Mouse (Mus musculus) ES-CJ7 (cell line): ENCODE measurements at regions not wholly inside any gene's neighbourhood (a gene's known extent, or its start where the extent isn't known, plus 50 kb on each side); places are given as distances from the start of the nearest gene placed in this dataset.

ENCODE experiments used
- DNase-seq: peaks from one replicate; pipeline ENCODE4 v3.0.0; 2011; ENCODE audit warnings: low read depth, low spot score

DNA sequence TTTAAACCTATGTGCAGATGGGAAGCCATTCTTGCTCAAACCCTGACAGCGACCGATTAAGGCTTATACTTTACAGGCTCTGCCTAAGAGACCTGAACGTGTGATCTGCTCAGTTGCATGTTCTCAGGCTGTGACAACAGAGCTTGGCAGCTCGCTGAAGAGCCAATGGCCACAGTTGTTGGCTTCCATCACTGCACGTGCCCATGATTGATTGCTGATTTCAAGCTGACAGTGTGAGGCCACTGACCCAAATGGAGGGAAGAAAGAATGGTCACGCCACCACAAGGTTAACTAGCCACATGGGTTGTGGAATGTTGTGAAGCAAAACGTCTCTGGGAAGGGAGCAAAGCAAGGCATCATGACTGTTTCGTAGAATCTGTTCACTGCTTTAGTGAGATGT is 303.8 kb downstream of the Gadd45g start:
- DNase-seq, result no peak

DNA sequence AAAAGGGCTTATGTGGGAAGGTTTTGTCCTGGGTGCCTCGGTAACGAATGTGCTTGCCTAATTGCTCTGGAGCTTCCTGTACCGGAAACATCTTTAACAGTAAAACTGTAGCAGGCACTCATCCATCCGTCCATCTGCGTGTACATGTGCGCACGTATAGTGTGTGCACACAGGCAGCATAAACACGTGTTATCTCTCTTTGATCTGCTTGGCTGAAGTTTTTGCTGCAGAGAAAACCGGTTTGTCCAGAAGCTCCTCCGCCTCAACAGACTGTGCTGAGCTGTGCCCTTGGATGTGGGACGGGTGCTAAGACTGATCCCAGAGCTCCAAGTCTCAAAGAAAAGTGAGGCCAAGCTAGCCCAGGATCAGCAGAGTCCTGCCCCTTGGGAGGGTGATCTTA is 305.3 kb downstream of the Gadd45g start:
- DNase-seq, result no peak

DNA sequence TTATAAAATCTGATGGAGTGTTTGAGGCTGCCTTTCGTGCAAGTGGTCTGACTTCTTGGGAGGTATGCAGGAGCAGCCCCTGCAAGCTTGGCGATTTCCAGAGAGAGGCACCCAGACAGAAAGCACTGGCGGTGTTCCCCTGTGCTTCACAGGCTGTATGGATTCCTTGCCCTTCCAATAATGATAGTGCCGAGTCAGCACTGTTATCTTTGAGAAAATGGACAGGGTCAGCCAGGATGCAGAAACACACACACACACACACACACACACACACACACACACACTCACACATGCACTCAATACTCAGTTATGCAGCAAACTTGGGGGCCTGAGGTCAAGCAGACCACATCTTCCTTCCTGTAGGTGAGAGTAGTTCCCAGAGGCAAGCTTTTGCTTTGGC is 305.7 kb downstream of the Gadd45g start:
- DNase-seq, result no peak

DNA sequence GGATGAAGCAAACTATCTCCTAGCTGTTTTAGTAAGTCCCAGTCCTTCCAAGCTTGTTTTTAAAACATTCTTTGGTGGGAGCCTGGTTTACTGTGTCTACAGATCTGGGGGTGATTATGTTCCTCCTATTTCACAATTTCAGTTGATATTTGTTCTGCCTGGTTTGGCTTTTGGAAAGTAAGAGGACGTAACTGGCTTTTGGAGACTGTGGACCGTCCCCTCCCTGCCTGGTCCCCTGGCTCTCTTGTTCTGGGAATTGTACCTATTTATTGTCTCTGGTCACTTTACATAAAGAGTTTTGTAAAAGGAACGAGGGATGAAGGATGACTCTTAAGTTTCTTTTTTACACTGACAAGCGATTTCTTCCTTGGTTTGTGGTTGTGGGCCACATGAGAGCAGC is 306.6 kb downstream of the Gadd45g start:
- no peak for DNase-seq

DNA sequence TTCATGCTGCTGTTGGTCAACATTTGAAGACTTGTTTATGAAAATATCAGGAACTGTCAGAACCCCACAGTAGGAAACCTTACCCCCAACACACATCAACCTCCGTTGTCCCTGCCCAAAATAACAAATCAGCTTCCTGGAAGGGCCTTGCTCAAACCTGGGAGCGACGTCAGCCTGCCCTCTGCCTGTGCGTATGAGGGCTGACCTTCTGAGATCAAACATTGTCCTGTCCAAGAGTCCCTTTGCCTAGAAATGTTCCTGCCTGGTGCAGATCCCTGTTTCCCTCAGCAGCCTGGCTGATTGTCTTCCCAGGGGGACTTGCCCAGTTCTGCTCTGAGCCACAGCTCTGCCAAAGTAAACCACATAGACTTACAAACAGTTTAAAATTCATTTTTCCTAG is 307.1 kb downstream of the Gadd45g start:
- DNase-seq, result no peak

DNA sequence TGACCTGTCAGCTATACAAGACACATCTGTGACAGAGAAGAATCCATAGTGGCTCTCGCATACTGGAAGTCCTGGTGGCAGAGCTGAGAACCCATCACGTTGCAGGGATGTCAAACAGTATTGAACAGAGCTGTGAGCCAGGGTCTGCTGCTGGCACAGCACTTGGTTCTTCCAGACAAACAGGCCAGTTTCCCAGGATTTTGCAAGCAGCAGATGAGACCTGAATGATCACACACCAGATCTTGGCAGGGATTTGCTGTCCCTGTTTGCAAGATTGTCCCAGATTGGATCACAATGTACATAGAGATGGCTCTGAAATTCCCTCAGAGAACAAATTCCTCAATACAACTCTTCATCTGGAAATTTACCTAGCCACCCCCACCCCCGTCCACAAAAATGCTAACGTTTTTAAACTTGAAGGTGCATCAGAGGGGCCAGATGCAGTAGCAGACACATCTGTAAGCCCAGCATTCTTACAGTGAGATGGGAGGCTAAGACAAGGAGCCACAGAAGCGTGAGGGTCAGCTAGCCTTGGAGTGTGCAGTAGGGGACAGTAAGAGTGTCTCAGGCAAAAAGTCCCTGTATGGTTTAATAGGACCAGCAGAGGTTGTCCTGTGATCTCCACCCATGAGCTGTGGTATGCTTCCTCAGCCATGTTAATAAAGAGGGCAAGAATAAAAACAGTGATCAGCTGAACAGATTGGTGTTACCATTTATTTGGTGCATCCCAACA is 307.8 kb downstream of the Gadd45g start:
- DNase-seq, result no peak

DNA sequence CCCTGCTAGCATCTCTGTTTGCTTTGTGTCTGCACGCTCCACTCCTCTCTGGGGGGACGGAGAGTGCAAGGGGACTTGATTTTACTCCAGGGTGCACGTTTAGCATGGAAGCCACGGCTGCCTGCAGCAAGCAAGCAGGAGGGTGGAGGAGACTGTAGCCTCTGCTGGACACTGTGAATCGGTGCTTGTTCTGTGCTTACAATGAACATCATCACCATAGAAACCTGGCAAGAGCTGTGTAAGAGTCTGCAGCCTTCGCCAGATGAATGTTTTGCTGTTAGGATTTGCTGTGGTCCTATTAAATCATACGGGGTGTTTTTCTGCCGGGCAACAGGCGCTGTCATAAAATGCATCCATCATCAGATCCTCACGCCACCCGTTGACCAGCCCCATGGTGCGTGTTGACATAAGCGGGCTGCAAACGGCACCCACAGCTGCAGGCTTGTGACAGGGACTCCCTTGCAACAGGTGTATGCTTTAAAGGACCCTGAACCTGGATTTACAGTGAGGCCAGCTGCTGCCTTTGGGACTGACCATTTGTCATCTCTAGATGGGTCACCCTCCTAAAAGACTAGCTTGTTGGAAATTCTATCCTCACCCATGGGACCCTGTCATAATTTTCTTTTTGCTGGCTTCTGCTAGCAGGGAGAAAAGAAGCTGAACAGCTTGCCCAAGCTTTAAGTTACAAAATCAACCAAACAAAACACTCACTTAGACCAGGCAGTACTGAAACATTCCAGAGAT is 308.5 kb downstream of the Gadd45g start:
- no peak for DNase-seq

DNA sequence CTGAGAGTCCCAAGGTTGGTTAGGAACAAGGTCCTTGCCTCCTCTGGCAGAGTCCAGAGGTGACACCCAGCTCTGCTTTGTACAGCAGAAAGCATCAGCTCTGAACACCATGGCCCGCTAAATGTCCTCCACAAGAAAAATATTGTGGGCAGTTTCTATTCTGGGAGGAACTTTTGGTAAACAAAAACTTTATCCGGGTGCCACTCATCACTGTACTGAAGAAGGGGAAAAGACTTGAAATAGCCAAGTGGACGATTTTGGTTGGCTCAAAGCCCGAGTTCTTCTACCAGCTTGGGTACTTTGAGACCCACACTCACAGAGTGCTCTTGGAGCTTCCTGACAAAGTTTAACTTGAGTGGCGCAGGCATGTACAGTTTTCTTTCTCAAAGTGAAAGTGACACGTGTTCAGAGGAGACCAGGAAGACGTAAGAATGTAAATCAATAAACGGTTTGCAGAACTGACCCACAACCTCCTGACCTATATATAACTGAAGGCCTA is 309.2 kb downstream of the Gadd45g start:
- DNase-seq, result no peak

DNA sequence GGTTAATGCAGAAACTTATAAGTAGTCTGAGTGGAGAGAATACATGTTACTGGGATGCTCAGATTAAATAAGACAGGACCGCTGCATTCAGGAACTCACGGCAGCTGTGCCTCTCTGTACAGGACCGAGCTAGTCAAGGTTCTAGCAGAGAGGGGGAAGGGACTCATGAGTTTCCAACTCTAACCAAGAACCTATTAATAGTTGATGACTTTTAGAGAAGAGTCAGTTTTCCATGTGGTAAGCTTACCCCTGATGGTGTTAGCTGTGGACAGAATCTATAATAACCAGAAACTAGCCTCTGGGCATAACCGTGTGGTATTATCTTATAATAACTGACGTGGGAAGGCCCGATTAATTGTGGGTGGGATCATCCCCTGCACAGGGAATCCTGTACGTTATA is 316.2 kb downstream of the Gadd45g start:
- DNase-seq, result no peak

DNA sequence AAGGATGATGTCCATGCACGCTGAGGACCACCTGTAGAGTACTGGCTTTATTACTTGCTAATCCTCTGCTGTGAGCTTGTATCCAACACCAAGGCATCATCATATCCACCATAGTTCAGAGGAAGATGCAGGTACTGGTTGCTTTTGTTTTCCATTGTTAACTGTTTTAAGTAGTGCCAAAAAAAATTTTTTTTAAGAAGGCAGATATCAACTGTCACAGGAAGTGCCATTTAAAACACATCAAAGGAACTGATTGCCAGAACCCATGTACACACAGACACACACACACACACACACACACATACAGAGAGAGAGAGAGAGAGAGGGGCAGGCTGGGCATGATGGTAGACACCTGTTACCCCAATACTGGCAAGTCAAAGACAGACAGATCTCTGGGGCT is 319.1 kb downstream of the Gadd45g start:
- no peak for DNase-seq

DNA sequence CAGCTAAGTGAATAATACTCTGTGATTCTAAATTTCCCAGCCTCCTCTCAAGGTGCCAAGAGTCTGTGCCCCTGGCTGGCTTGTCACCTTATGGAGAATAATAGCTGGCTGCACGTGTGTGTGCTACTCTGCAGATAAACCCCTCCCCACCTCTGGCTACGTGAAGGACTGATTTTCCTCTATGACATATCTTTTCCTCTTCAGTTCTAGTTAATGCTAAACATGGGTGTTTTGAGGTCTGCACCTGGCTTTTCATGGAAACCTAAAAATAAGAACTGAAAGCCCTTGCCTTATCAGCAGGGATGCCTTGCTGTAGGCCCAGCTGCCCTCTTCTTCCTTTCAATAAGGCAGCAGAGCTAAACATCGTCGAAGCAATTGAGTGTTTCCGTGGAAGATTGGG is 321.5 kb downstream of the Gadd45g start:
- no peak for DNase-seq

DNA sequence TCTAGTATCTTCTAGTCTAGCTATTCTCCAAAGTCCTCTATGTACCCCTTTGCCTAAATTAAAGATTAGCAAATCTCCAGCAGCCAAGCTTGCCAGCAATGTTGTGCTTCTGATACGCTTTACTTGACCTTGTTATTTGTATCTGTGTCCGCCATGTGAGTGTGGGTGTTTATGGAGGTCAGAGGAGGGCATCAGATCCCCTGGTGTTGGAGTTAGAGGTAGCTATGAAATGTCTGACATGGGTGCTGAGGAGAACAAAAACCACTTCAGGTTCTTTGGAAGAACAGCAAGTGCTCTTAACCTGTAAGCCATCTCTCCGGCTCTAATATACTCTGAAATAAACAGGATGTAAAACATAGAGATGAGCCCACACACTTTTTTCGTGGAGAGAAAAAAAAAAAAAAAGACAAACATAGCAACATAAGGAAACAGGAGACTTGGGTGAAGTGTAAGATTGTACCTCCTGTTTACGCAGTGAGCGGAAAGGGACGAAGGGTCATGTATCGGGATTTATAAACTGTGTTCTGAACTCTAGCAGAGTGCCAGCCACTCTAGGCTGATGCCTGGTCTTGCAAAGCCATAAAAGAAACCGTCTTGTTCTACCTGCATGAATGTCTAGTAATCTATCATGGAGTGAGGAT is 326.3 kb downstream of the Gadd45g start:
- DNase-seq, result no peak

DNA sequence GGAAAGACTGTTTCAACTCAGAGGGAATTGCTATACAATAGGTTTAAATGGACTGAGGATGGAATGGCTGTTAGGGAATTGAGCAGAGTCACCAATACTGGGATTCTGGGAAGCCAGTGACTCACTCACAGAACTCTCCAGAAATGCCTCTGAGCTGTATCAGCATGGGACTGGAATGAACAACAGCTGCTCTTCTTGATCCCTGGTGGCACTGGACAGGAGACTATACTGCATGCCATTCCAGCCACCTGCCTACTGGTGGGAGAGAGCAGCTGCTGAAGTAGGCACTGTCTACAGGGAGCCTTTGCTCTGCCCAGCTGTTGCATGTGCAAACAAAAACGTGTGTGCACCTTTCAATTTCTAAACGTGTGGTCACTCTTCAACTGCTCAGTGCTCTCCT is 329.2 kb downstream of the Gadd45g start:
- no peak for DNase-seq

DNA sequence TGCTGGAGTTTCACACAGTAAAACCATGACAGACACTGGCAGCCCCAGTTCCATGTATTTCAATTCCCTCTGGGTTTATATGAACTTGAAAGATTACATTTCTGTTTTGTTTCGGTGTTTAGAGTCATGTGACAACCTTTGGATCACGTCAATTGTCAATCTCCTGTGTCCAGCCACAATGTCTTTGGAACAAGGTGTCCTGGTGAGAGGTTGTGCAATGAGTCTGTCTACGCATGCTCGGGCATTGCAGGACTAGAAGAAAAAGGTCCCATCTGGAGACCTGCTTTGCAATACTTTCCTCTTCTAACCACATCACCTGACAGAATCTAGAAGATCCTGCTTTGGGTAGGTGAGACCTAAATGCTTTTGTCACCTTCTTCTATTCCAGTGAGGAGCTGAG is 333.5 kb downstream of the Gadd45g start:
- no peak for DNase-seq

DNA sequence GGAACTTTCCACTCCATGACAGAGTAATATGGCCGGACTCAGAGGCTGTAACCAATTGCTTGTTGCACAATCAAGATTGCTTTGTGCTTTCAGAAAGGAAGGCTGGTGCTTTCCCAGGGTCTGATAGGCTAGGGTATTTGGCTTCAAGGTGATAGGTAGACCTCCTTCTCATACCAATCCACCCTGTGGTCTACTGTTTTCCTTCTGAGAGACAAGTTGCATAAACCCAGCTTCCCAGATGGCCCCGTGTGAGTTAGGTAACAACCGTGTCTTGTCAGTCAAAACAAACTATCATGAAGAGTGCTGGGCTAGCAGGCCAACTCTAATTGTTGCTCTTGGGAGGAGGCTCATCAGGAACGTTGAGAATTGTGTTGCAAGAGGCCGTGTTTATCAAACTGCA is 337.2 kb downstream of the Gadd45g start:
- no peak for DNase-seq

DNA sequence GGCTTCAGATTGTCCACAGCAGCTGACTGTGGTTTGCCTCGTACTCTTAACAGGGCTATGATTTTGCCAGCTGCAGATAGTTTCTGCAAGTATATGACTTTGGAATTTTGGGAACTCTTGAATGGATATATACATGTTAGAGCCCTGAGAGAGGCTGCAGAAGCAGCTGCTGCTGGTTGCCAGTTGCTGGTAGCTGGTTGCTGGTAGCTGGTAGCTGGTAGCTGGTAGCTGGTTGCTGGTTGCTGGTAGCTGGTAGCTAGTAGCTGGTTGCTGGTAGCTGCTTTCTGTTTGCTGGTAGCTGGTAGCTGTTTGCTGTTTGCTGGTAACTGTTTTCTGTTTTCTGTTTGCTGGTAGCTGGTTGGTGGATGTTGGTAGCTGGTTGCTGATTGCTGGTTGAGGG is 339.1 kb downstream of the Gadd45g start:
- DNase-seq, result no peak

DNA sequence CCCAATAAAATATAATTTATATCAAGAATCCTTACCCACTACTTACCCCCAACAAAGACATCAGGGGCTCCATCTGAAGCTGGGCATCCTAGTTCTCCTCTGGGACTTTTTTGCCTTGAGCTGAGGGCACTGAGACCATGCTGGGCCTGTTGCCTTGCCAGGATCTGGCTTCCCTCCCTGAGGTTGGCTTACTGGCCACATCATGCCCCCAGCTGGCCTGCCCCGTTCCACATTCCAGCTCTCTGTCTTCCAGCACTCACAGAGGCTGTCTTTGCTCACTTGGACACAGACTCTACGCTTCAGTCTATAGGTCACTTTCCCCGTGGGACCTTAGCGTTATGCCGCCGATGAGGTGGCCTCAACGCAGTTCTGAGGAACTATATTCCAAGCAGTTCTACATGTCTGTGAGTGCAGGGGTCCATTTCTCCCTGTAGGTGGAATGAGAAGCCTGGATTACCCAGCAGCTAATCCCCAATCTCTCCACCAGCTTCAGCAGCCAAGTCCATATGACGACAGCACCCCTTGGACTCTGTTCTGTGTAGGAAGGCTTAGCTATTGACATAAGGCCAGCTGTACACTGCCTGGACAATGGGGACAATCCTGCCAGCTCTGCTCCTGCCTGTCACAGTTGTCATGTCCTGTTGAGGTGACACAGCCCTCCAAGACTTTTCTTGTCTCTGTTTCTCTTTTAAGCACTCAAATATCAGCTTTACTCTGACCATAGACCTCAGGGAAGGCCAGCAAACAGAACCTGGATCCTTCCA is 341.5 kb downstream of the Gadd45g start:
- no peak for DNase-seq

DNA sequence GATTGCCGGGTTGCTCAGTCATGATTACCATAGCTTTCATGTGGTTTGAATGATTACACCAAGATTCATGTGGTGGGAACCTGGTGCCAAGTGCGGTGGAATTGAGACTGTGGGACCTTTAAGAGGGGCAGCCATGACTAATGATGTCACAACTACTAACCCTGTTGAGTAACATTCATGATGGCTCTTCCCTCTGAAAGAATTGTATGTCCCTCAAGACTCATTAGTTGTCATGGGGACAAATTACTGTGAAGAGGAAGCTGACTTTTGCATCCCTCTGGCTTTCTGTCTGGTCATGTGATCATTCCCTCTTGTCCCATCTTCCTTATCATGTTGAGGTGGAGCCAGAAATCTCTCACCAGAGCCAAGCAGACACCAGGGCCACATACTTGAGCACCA is 342.1 kb downstream of the Gadd45g start:
- peak; percentile 40 for DNase-seq

DNA sequence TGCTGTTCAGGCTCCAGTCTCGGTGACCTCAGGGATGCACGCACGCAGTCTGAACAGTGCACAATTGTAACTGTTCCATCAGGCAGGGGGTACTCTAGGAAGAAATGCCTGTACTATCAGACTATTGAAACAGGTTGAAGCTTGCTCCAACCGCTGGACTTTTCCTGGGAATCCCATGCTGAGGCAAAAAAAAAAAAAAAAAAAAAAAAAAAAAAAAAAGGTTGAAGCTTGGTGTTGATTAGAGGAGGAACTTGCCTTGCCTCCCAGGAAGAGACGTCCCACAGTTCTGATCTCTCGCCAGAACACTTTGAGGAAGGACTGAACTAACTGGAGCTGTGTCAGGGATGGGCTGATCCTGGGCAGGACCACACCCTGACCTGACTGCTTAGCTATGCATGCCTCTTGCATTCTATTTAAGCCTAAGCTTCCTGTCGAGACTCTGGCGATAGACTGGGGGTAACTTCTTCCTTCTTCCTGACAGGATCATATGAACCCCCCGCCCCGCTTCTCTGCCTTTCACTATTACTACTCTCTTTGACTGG is 341.6 kb downstream of the Diras2 start:
- peak; percentile 97 for DNase-seq

DNA sequence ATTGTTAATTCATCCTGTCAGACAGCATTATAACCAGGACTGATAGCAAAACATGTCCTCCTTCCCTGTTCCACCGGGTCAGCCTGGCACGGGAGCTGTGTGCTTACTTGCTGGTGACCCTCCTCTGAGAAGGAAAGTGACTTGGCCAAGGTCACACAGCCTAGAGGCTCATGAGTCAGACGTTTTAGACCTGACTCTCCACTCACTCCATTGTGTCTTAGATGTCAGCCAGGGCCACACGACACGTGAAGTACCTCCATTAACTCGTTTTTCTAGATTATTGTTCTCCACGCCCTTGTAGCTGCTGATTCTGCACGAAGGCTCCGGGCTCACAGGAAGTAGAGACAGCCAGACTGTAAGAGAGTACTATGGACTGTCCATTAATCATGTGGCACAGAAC is 340.8 kb downstream of the Diras2 start:
- peak; percentile 55 for DNase-seq

DNA sequence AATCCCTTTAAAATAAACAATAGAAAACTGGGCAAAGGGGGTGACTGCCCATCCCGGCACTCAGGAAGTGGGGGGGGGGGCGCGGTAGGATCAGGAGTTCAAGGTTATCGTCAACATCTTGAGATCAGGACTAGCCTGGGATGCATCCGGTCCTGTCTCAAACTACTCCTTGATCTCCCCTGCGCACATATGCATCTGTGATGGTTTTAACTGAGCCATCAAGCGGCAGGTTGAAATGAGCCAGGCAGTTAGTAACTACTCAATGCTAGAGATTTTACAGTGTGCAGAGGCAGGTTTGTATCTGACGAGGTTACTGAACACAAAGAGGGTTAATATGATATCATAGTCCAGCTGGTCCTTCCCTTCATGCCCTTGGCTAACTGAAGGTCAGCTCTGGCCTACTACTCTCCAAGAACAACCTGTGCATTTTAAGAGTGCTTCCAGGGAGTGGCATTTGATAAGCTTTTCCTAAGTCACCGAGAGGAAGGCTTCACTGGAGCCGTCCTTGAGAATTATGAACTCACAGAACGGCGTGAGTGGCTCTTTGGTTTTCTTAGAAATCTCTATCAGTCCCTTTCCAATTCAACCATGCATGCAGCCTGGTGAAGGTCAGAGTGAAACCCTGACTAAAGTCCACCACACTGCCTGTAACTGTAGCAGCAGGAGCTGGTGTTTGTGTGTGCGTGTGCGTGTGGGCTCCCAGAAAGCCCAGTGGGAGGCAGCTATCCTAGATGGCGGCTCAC is 340.1 kb downstream of the Diras2 start:
- peak; percentile 88 for DNase-seq
